Mouse (Mus musculus) frontal cortex, postnatal 14 days (tissue): ENCODE results near the gene Ppp1r14a.

Experiments
- DNase-seq, 2 experiments: peaks; one replicate each; pipeline ENCODE4 v3.0.0; 2022; ENCODE audit warnings: low spot score in 2 of 2

Ppp1r14a gene

DNA sequence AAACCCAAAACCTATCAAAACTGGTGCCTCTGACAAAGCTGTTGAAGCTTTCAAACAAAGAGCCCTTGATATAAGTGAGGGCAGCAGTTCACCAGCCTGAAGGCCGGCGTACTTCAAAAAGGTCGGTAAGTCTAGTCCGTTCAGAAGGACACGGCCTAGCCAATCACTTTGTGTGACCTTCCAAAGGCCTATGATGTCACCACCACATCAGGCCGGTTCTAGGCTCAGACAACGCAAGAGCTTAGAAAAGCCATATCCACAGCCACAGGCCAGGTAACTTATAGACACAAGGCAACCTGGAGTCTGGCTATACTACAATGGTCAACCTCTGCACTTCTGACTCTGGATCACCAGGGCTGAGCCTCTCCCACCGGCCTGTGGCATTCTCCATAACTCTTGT is 9.2 kb upstream of the Ppp1r14a start:
- no peak for DNase-seq

DNA sequence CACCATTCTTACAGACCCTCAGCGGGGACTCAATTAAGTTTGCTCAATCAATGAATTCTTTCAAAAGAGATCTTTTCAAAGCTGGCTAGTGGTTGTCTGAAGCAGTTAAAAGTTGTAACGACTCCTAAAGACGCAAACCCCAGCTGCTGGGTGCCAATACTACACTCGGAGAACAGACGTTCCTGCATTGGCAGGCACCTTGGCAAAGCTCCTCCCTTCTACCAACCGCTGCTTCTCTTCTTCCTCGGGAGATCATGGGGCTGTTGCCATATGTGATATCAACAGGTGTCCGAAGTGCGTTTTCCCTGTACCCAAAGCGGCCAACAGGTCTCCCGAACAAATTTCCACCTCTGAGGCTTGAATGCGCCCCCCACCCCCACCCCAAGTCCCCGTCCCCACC is 8.3 kb upstream of the Ppp1r14a start:
- no peak for DNase-seq

GRCm38 (mm10) chr7:29281201-29282073 is 7.7 kb upstream of the Ppp1r14a start, which contains the start of gene Spint2:
Spint2 (minus strand) TSS chr7:29281912.
- DNase-seq, result no peak

- DNase-seq, result no peak
Measured at GRCm38 (mm10) chr7:29282074-29282554, 7.0 kb upstream of the Ppp1r14a start.

DNA sequence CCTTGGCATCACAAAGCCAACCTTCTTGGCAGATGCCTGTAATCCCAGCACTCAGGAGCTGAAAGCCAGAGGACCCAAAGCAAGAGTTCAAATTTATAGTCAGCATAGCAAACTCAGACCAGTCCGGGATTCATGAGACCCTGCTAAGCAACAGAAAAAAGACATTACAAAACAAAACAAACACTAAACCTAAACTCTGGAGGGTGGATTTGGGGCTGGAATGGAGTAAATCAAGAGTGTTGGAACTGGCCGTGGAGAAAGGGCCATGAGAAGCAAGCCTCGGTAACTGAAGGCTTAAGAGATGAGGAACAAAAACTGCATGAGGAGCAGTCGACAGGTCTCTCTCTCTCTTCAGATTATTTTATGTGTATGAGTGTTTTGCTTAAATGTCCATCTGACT is 5.2 kb upstream of the Ppp1r14a start:
- DNase-seq, result no peak

DNA sequence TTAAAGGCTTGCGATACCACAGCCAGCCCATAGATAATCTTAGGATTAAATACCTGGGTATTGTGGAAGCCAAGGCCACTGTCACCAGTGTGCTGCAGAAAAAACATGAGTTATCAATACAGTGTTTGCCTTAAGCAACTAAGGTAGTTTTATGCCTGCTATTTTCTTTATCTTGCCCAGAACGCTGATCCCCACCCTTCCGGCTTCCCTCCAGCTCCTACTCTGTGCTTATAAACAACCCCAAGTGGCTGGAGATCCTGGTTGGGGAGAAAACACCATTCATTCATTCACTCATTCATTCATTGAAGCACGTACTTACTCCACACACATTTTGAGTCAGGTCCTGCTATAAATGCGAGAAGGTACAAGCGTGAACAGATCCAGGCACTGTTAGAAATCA is 4.6 kb upstream of the Ppp1r14a start:
- no peak for DNase-seq

- no peak for DNase-seq
Measured at GRCm38 (mm10) chr7:29287481-29287880, 1.6 kb upstream of the Ppp1r14a start.

- no peak for DNase-seq
Measured at GRCm38 (mm10) chr7:29288079-29288478, 1.0 kb upstream of the Ppp1r14a start.

- DNase-seq, result no peak
Measured at GRCm38 (mm10) chr7:29289856-29290255, 748 bp downstream of the Ppp1r14a start.

DNA sequence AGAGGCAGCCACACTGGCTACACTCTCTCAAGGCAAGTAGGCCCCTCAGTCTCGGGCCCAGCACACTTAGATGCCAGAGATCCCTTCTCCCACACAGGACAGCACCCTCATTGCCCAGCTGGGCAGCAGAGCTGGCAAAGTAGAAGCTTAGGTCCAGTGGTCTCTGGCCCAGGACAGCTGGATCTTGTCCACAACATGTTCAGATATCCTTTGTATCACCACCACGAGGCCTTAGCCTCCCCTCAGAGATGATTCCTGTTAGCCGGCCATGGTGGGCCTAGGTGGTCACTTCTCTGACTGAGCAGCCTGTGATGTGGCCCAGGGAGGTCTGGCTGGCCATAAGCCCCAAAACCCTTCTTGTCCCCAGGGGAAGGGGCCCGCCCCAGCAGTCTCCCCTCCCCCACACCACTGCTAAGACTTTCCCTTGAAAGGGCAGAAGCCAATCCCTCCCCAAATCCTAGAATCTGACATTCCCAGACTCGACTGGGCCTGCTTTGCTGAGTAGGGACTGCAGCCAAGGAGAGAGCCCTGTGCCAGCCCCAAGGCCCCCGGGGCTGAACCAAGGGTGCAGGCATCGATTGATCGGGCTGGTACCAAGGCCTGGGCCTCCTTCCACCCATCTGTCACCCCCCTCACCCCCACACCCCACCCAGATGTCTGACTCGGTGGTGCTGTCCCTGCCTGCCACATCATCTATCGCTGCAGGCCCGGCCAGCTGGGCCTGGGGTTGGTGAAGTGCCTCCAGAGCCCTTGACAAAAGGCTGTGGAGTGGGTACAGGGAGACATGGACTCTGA is 1.8 kb downstream of the Ppp1r14a start:
- no peak for DNase-seq

GRCm38 (mm10) chr7:29291616-29292457 is 2.7 kb downstream of the Ppp1r14a start:
- DNase-seq, result no peak

DNA sequence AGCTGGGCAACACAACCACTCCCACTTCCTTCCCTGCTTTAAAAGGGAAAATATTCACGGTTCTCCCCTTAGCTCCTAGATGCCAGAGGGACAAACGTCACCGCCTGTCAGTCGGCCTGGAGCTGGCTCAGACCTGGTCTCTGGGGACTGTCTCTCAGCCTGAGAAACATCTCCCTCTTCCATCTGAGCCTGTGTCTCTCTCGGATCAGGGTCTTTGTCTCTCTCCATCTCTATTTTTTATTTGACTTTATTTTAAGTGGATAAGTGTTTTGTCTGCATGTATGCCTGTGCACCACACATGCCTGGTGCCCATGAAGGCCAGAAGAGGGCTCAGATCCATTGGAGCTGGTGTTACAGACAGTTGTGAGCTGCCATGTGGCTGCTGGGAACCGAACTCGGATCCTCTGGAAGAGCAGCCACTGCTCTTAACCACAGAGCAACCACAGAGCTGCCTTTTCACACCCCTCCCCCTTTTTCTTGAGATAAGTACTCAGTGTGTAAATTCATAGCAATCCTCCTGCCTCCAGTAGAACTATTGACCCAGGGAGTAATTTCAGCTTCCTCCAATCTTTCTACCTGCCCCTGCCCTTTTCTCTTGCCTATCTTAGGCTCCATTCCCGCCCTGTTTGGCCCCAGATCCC is 3.5 kb downstream of the Ppp1r14a start:
- DNase-seq, result no peak

DNA sequence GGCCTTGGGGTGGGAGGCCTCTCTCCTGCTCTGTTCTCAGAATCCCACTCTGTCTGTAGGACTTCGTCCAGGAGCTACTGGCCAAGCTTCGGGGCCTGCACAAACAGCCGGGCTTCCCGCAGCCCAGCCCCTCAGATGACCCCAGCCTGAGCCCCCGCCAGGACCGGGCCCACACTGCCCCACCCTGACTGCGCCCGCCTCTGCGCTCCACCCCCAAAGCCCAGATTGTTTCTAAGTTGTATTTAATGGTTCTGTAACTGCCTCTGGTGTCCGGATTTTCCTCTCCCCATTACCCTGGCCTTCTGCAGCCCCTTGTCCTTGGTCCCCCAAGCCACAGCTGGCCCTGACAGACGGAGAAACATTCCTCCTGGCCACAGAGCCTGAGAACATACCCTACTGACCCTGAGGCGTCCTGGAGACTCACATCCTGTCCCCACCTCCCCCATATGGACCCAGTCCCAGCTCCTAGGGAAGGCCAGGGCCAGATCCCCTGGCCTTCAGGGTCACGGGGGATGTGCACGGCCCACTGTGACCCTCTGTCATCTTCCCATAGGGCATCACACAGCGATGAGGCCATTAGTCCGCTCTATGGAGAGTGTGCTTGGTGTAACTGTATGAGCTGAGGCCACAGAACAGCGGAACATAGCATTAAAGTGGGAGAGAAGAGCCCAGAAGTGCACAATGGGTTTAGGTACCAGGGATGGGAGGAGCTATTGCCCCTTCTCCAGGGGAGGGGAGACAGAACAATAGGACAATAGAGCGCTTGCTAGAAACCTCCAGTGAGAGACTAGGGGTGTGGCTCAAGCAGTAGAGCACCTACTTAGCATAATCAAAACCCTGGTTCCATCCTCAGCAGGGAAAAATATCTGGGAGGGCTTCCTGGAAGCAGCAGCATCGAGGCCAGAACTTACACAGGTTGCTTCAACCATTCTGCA is 4.3 kb downstream of the Ppp1r14a start:
- DNase-seq, result no peak

DNA sequence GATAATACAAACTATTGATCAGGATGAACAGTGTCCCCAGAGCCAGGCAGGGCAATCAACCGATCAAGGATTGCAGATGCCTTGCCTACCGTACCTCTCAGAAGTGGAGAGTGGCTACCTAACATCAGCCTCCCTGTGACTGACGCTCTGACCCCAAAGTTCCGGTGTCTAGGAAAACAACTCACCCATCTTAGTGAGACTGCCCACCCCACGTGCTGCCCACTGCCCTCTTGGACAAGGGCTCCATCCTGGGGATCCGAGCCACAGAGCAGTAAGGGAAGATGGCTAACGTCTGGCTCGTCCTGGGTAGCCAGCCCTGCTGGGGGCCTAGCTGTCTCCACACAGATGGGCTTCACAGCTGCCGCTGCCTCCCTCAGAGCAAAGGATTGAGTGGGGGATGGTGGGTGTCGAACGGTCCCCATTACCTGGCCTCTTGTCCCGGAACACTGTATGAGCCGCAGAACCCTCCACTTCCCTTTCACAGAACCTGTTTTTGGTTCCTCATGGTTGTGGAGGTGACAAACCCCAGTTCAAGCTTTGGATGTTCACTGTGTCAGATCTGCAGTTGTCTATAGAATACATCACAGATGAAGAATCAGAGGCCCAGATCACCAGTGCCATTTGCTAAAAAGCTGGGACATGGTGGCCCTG is 5.1 kb downstream of the Ppp1r14a start:
- DNase-seq, result no peak

GRCm38 (mm10) chr7:29295861-29296647 is 6.9 kb downstream of the Ppp1r14a start:
- DNase-seq, result no peak

GRCm38 (mm10) chr7:29296998-29297397 is 7.9 kb downstream of the Ppp1r14a start:
- no peak for DNase-seq

DNA sequence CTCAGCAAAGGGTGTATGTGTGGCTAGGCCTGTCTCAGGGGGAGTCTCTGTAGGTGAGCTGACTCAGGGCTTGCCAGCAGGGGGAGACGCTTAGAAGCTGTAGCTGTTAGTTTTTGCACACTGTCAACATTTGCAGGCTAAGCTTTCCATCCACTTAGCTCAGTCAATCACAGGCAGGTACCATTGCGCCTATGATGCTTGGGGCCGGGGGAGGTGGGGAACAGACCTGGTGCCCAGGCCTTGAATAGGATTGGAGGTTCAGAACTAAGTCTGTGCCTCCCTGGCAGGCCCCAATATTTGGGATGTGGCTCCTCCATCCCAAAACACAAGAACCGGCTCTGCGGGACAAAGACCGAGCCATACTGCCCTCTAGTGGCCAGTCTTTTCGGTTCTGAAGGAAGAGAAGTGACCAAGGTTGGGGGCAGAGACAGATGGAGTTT is 12.0 kb downstream of the Ppp1r14a start:
- peak in 1 of 2 experiments; percentile 54 for DNase-seq

DNA sequence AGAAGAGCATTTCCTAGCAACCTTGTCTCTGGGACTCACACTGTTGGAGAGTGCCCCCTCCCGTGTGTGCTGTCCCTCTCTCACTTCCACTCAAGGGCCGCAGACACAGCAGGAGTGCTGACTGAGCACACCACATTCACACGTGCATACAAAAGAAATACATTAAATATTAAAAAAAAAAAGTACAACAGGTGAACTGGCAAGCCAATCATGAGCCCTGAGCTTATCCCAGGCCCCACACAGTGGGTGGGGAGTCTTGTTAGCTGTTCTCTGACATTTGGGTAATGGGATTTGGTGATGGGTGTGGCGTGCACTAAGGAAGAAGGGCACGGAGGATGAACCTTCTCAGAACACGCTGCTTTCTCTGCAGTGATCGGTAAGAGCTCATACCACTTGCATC is 13.5 kb downstream of the Ppp1r14a start:
- no peak for DNase-seq
